Mouse (Mus musculus) heart, adult 9 months (tissue): ENCODE results near the gene Rgsl1.
"Not testable (repeated sequence)": the region's sequence is repeated elsewhere in the genome, so short reads cannot be mapped to it uniquely, and the experiment has no call there.

Source experiments
- DNase-seq, 2 experiments: peaks; one replicate each; pipeline ENCODE4 v3.0.0; 2022; ENCODE audit warnings: low spot score in 2 of 2

Gene Rgsl1

DNA sequence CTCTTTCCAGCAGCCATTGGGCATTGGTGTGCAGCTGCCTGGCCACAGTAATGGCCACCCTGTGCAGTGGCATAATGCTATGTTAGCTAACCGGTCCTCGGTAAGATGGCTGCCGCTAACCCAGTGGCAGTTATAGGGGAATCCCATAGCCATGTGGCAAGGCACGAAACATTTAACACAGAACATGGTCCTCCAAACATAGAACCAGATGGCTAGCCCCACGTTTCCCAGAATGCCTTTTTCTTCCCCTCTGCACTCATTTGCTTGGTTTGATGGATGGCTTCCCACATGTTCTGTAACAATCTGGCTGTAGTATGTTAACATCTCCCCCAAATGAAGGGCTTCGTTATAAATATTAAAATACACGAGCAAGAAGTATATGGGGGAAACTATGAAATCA lies 67.7 kb downstream of the Rgsl1 start:
- DNase-seq = no peak

DNA sequence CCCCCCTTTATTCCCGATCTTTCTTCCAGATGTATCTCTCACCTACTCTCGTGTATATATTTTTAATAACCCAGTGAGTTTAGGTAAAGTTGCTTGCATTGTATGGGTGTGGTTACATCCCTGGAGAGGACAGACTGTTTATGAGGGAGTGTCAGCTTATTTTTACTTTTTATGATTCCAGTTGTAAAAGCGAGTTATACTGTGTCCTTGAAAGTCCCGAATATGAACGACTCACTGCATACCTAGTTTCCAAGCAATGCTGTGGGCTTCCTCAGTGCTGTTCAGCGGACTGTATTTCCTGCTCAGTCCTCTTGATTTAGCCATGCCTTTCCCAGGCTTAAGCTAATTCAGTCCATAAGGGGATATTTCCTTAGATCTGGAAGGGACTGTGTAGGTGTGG lies 68.8 kb downstream of the Rgsl1 start:
- no peak for DNase-seq

DNA sequence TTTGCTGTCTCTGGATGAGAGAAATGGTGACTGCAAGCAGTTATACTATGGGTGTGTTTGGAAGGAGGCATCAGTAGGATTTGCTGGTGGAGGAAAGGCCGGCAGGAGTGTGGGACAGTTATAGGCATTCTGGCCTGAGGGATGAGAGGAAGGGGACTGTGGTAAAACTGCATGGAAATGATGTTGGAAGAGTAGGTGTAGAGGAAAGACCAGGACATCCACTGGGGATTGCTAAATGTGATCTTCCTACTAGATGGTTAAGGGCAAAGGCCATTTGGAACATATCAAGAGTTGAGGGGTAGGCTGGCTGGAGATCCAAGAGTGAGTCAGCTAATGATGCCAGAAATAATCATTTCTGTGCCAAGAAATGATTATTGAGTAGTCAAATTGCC lies 73.2 kb downstream of the Rgsl1 start:
- no peak for DNase-seq

DNA sequence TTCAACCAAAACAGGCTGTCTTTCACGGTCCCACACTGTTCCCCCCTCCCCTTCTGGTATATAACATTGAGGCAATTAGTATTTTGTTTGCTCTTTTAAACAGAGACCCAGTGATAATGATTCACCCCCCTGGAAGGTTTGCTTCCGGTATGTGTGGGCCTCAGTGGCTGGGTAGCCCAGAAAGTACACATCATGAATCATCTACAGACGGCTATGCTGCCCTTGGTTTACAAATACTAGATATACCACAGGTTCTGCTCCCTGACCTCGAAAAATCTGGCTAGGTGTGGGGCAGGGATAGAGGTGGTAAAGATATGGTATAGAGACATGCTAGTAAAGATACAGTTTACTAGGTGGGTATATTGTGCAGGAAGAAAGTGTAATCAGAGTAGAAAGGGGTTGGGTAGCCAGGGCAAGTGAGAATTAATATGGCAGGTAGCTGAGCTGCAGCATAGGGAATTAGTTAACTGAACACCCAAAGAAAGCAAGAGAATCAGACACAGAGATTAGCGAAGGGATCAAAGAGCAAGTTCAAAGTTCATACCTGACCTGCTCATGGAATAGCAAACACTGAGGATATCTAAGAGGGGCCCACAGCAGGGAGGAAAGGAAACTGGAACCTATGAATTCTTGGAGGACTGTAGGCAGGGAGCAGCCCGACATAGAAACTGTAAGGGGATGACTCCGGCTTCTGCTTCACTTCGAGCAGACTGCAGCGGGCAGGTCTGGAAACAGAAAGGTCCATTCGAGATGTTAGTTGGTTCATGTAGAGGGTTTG lies 73.8 kb downstream of the Rgsl1 start:
- no peak for DNase-seq

DNA sequence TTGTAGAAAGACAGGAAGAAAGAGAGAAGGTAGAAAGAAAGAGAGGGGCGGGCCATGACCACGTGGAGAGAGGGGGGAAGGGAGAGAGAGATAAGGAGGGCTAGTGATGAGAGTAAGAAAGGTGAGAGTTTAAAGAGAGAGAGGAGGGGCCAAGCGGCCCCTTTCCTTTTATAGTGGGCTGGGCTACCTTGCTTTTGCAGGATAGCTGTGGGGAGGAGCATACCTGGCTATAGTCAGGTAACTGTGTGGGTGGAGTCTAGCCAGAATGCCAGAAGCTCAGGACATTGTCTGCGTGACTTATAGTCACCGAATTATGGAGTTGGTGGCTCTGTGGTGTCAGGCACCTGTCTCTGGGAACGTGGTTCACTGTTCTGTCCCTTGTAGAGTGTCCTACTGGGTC lies 74.4 kb downstream of the Rgsl1 start:
- DNase-seq = not testable (repeated sequence)

DNA sequence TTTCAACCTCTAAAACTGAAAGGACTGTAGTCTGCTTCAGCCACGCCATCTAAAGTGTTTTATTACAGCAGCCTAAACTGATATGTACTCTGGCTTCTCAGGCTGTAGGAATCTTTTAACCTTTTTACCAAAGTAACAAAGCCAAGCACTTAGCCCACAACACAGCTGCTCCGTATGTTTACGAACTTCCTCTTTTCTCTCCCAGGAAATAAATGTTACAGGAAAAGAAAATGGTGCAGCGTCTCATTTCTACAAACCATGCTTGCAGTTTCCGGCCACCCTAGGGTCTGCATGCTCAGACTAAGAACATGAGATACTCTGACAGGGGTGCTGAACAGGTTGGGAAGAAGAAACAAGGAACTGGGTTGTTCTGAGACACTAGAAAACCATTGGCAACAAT lies 75.5 kb downstream of the Rgsl1 start:
- no peak for DNase-seq

DNA sequence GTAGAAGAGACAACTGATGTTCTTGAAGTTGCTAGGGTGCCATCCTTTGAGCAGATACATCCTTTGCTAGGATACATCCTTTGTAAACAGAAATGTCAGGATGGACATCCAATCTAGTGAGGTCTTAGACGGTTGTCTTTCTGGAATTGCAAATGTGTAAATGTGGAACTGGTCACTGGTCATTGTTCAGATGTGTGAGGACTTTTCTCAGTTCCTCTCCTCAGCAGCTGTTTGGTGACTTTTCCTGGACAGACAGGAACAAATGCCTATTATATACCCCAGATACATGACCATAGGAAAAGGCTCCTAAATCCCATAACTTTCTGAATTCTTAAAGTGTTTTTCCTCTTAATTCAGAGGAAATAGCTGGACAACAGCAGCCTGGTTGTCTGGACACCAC lies 76.7 kb downstream of the Rgsl1 start:
- DNase-seq = no peak

DNA sequence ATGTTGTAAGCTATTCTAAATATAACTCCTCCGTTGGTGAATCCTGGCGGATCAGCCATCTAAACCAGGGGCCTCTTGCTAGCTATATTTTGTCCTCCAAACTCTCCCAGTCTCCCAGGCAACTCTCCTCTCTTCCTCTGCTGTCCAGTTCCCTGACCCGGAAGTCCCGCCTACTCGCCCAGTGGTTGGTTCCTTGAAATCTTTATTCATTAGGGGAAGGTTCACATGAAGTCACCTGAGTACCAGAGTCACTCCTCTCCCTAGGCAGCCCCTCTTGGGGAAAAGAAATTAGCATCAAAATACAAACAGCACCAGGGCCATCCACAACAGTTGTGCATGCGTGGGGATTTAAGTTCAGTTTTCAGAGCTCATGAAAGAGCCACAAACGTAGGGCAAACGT lies 77.6 kb downstream of the Rgsl1 start:
- DNase-seq = no peak

DNA sequence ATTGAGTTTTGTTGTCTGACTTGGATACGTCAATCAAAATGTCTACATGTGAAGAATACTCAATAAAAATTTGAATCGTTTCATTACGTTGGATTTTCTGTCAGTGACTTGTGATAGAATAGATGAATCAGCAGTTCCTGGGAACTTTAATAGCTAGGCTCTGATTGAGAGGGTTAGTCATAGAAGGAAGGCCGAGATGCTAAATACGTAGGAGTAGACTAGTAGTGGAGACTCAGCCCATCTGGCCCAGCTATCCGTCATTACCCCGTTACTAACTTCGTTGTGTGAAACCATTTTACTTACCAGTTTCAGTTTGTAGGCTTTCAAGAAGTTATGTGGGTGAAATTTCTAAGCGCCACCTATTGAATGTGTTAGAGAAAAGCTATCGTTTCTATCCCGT lies 79.8 kb downstream of the Rgsl1 start:
- DNase-seq = no peak

DNA sequence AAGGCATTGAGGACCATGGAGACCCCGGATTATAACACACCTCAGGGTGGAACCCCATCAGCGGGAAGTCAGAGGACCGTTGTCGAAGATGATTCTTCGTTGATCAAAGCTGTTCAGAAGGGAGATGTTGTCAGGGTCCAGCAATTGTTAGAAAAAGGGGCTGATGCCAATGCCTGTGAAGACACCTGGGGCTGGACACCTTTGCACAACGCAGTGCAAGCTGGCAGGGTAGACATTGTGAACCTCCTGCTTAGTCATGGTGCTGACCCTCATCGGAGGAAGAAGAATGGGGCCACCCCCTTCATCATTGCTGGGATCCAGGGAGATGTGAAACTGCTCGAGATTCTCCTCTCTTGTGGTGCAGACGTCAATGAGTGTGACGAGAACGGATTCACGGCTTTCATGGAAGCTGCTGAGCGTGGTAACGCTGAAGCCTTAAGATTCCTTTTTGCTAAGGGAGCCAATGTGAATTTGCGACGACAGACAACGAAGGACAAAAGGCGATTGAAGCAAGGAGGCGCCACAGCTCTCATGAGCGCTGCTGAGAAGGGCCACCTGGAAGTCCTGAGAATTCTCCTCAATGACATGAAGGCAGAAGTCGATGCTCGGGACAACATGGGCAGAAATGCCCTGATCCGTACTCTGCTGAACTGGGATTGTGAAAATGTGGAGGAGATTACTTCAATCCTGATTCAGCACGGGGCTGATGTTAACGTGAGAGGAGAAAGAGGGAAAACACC lies 90.0 kb downstream of the Rgsl1 start:
- DNase-seq = no peak

DNA sequence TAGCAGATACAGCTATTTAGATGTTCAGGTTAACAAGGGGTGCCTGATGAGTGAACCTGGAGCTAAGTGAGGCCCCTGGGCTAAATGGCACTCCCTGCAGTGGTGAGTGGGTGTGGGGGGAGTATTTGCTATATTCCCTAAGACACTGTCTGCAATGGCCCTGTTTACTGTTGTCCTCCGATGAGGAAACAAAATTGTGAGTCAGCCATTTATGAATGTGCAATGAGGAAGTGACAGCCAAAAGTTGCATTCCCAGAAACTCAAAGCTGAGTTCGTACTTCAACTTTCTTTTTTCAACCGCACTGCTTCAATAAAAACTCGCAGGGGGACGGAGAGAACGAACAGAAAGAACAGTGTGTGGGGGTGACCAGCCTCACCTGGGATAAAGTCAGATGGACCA lies 91.4 kb downstream of the Rgsl1 start:
- DNase-seq = peak in 1 of 2 experiments; percentile 33

DNA sequence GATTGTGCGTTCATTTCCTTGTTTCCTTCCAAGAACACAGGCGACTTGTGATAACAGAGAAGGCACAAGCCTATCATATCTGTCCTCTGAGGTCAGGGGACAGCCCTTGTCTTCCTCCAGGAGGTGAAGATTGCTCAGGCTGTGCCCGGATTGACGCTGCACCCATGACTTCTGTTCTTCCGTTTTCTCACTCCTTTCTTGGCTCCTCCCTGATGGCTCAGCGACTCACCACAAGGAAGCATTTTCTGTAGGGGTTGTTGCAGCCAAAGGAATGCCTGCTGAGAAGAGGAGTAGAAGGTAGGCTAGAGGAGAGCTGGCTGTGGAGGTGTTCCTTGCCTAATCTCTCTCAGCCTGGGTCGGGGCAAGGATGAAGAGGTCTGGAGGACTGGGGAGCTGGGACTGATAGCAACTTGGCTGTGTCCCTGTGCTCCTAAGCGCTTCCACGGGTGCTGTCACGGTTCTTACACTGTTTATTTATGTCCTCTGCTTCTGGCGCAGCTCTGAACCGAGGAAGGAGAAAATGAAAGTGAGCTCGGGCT lies 92.1 kb downstream of the Rgsl1 start:
- peak; percentile 54 to 61 for DNase-seq

DNA sequence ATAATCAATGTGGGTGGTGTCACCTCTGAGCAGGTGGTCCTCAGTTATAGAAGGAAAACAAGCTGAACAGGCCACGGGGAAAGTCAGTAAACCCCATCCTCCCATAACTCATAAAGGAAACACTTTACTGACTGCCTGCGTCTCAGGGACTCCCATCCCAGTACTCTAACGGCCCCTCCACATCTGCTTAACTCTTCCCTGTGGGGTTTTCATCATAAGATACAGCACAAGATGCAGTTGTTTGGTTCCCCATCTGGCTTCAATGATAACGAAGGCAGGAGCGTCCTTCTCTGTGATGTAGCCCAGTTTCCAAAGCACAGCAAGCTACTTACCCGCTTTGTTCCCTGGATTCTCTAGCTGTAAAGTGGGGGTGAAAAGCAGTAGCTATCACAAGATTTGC lies 93.9 kb downstream of the Rgsl1 start:
- DNase-seq = no peak

DNA sequence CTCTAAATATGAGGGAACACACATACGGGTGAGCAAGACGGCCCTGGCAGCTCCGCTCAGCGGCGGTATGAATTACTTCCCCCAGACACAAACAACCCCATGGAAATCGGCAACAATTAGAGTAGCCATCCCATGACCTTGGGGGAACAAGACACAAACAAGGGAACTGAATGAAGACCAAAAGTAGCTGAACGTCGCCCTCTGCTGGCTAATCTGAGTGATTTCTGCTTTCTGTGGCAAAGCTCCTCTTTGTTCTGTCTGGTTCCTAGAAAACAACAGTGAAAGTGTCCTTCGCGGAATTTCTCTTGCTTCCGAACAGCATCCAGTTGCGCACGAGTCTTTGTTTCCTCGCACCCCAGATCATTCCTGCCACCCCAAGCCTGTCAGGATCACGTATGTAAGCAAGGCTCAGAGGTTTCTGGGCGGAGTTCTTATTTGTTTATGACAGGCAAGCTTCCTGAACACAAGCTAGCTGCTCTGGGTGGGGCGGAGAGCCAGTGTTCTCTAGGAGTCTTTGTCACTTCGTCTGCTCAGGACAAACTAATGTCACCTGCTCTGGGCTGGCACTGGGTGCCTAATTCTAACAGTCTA lies 94.6 kb downstream of the Rgsl1 start, which contains the start of gene Rnasel:
TSS of gene Rnasel (plus strand) at position 216 of the 591 bp plus-strand sequence.
- peak; percentile 60 to 68 for DNase-seq

DNA sequence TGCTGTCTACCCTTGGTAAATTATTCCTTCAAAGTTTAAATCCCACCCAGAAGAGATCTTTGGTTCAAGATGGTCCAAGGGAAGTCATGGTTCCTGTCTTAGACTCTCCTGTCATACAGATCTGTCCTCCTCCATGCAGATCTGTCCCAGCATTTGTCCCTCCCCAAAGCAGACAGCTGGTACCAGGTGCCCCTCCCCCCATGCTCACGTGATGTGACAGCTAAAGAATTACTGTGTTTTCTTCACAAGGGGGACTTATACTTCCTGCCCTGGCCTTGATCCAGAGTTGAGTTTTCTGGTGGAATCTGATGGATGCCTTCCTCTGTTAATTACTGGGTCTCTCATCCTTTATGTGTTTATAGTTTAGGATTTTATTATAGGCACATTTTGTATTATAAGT lies 95.4 kb downstream of the Rgsl1 start:
- DNase-seq = no peak

DNA sequence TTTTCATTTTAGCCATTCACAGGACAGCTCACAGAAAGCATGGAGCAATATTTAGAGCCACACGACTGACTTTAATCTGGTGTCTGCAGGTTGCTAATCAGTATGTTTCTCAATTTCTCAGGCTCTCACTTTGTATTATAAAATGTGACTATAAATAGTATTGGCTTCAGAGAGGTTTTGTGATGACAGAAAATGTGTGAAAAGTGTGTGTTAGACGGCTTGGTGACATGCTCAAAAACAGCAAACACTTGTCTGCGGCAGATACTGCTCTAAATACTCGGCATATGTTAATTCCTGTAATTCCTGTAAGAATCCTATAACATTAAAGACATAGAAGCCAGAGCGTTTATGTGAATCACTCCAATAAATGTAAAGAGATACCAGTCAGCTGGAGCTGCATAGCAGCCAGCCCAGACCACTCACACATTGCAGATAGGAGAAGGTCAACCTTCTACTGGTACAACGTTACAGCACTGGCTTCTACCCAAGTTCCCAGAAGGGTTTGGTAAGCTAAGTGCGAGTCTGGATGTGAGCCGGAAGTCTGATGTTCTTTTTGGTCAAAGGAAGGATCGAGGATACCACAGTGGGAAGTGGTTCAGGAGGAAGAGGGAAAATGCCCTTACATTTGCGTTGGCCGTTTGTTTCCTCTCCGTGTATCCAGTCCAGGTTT lies 95.9 kb downstream of the Rgsl1 start:
- no peak for DNase-seq

DNA sequence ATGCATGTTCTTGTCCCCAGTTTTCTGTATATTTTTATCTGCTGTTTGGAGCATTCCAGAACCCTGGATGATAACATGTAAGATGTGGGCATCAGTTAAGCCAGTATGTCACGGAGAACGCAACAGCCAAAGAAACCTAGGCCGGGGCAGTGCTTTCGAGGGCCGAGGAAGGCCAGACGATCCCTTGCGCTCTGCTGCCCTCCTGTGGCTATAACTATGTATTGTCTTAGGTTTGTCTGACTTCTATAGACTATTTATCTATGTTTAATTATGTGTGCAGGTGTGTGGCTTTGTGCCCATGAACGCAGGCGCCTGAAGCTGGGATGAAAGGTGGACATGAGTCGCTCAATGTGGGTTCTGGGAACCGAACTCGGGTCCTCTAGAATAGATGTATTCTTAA lies 97.2 kb downstream of the Rgsl1 start:
- peak; percentile 37 to 65 for DNase-seq

DNA sequence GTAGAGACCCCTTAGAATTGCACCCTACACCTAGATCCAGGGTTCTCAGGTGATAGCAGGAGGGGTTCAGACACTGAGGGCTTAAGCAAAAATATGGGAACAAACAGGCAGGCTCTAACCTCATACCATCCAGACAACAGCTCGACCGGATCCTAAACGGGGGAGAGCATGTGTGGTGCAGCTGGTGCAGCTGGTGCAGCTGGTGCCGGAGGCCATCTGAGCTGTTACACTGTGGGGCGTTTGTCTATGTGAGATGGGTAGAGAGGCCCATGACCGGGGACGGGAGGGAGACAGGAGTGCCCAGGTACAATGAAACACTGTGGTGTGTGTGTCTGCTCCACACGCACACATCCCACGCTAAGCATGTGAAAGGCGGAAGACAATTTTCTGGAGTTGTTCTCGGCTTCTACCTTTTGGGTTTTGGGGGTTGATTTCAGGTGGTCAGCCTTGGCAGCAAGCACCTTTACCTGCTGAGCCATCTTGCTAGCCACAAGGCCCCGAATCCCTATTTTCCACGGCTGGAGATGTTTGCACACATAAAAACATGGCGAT lies 97.7 kb downstream of the Rgsl1 start:
- no peak for DNase-seq

DNA sequence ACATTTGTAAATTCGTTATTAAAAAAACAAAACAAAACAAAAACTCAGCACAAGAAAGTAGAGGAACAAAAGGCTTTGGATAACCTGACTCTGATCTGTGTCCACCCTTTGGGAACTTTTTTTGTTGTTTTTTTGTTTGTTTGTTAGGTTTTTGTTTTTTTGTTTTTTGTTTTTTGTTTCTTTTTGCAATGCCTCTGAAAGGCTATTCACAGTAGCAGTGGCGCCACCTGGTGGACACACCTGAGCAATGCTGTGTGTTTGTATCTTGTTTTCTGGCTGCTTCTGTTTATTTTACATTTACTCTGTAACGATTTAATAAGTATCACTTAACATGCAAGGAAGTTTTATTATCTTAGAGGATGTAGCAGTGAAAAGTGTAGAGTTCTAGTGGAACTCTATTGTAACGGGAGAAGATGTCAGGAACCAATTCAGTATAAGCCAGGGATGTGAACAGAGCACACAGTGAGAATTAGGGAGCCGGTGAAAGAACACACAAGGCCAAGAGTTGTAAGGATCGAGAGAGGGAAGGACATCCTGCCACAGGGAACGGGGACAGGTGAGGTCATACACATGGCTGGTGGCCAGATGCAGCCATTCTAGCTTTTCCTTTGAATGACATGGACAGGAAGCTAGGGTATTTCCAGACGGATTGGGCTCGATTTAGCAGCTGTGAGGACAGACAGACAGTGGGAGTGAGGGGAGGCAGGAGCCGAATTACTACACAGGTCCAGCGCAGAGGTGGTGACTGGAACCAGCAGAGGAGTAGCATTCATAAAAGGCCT lies 101.4 kb downstream of the Rgsl1 start:
- peak in 1 of 2 experiments; percentile 68 for DNase-seq

DNA sequence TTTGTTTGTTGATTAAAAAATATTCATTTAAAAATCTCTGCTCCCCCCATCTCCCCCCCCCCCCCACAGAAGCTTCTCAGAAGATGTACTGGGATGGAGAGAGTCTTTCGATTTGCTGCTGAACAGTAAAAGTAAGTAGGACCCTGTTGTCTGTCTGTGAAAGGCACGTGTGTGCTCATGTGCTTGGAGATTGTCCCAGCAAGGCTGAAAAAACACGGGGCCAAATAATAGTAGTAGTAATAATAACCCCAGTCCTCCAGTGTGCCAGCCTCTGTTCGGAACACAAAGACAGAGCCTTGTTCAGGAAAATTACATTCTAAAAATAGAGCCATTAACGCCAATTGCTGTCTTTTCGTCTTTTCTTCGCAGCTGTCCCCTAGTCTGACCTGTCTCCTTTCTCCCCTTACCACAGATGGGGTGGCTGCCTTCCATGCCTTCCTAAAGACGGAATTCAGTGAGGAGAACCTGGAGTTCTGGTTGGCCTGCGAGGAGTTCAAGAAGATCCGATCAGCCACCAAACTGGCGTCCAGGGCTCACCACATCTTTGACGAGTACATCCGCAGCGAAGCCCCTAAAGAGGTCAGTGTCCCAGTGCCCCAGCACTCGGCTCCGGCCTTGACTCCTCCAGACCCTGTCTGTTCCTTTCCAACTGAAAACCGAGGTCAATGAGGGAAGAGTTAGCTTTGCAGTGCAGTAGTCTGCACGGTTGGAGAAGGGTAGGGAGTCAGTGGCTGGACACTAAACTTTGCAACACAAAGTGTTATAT lies 102.2 kb downstream of the Rgsl1 start:
- no peak for DNase-seq
